Mouse (Mus musculus): ENCODE results near the gene Strc.
A peak's percentile ranks its signal among the peaks of the same experiment; 100 is the strongest.

Gene Strc

DNA sequence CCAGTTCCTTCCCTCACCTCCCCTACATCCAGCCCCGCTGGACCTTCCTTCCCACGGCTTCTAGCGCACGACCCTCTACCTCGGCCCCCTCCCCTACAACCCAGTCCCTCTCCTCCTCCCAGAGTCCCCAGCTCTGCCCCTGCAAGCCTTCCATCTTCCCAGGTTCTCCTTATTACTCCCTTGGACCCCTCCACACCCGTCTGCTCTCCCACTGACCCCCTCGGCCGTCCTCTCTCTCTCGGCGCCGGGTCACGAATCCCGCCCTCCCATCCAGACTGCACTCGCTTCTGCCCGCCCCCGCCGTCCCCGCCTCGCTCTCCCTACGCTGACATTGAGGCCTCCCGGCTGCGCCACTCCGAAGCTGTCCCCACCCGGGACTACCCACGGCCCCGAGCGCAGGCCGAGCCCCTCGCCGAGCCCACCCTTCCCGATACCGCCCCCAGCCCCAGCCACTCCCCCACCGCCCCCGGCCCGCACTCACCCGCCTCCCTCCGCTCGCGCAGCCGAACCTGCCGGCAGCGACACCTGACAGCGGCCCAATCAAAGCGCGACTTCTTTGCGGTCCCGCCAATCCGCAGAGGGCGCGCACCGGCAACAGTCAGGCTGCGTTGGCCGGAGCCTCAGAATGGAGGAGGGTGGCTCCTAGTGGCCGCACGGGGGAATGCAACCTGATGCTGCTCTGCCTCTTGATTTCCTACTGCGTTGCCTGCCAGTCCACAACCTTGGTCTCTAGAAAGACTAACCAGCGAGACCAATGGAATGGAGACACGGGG lies 32.0 kb downstream of the Strc start, which contains the start of gene Ppip5k1:
TSS of gene Ppip5k1 (minus strand) at position 577 of the 773 bp plus-strand sequence.
- peak; percentile 97 for DNase-seq (ENCODE audit: low read depth, low spot score)

DNA sequence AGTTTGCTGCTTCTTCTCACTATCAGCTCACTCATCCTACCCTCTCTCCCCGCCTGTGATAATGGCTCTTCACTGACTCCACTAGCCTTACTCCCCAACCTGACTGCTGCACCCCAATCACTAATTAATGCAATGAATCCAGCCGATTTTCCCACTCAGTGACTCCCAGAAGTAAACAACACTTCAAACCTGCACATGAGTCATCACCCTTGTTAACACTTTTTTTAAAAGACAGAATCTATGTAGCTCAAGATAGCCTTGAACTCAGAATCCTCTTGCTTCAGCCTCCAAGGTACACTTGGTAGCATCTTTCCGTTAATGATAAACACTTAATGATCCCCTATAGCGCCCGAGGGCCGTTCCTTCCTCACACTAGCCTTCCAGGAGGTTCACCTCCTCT lies 32.6 kb downstream of the Strc start:
- peak; percentile 20 for DNase-seq (ENCODE audit: low read depth, low spot score)

DNA sequence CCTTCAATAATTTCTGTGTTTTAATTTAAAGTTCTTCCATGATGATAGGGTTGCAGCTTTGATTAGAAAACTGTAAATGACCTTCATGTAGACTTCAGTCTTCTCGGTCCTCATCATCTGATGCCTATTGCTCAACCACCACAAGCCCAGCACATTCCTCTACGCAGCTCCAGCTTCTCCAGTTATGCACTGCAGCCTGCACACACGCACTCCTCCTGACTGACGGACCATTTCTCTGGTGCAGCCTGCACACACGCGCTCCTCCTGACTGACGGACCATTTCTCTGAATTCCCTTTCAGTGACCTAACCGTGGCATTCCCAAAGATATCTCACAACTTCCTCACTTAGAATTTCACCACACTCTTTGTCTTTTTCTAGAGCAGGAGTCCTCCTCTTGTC lies 33.8 kb downstream of the Strc start:
- no peak for DNase-seq (ENCODE audit: low read depth, low spot score)

DNA sequence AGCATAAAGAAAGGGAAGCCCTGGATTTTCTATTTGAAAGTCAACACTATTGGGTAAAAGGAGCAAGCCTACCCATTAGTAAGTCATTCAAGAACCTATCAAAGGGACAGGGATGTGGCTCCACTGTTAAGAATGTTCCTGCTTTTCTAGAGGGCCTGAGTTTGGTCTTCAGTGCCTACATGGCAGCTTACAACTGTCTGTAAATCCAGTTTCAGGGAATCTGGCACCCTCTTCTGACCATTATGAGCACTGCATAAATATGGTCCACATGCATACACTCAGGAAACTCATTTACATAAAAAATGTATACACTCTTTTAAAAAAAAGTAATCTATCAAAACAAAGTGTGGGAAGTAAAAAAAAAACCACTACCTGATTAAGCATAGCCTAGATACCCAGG lies 47.9 kb downstream of the Strc start:
- DNase-seq (ENCODE audit: low read depth, low spot score): peak; percentile 36

DNA sequence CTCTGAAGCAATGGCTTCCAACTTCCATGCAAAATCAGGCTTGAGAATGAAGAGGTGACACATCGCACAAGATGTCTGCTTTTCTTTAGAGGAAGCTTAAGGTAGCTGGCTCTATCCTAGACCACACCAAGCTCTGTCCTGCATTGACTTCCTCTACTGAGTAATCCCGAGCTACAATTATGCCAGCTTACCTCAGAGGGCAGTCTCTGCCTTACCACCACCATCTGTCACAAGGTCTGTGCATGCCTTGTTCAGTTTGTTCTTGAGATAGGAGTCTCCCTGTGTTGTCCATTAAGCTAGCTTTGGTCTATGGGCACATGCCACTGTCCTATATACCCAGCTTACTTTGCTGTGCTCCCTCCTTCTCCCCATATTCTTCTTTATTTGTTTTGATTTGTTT lies 57.5 kb downstream of the Strc start:
- DNase-seq (ENCODE audit: low read depth, low spot score): no peak

DNA sequence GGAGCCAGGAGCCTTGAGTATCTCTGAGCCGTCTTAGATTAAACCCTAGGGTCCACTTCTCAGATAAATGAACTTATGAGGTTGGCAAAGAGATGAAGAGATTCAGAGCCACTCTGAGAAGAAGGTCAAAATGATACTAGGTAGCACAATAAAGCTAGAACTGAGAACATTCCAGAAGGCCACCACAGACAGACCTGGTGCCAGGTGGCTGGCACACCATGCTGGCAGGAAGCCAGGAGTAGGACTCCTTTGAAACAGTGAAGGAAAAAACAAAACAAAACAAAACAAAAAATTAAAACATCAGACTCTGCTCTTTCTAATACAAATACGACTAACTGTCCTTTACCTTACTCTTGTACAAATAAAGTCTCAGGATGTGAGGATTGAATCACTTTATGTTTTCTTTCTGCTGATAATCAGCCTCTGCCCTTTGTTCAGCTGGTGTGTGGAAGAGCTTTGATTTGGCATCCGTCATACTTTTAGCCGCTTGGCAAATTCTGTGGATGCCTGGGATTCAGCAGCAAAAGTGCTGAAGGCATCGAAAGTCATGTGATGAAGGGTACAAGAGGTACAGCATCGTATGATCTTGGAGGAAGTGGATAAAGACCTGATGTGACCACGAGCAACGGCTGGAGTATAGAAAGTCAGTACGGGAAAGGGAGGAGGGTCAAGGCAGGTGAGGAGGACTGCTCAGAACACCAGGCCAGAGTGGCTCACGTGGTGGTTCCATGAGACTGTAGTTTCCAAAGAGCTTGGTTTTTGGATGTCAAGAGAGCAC lies 63.1 kb downstream of the Strc start:
- DNase-seq (ENCODE audit: low read depth, low spot score): no peak

DNA sequence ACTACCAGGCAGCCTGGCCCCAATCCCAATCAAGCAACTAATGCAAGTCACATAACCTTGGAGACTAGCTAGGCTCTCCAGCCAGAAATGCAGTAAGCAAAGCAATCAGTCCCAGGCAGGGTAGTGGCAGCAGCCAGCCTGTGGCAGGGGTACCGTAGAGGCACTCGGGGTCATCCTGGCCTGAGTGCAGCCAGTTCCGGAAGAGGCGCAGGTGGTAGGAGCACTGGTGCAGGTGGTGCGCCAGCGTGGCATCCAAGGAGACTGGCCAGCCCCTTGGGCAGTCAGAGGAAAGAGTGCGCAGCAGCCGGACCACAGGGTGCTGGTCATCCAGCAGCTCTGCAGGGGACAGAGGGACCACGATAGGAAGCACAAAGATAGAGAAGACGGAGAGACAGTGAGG lies 63.9 kb downstream of the Strc start:
- DNase-seq (ENCODE audit: low read depth, low spot score): no peak

DNA sequence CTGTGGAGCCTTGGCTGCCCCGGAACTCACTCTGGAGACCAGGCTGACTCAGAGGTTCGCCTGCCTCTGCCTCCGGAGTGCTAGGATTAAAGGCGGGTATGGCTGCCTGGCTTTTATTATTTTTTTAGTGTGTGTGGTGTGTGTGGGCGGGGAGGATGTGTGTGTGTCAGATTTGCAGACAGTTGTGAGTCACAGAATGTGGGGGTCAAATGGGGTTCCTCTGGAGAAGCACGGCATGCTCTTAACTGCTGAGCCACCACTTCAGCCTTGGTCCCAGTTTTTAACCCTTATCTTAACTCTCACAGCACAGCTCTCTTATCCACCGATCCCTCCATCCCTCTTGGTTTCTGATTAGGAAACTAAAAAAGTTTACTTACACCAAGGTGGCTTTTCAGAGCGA lies 70.7 kb downstream of the Strc start:
- peak; percentile 71 for DNase-seq (ENCODE audit: low read depth, low spot score)

All from 3T3-L1 (cell line).